Mouse (Mus musculus) myocyte (in vitro differentiated cells): Measurements from ENCODE around the gene Sgpp2.

ENCODE experiments used
- E2F4 ChIP-seq: IDR thresholded peaks from one replicate; pipeline ENCODE4 v1.6.1; 2011; ENCODE audit warnings: mild to moderate bottlenecking, control low read depth, moderate library complexity; ENCODE audit not compliant: insufficient read depth
- POLR2A ChIP-seq: IDR thresholded peaks from one replicate; pipeline ENCODE4 v1.6.1; 2011; ENCODE audit warnings: low read depth, mild to moderate bottlenecking, control low read depth, moderate library complexity; ENCODE audit not compliant: insufficient read length
- USF1 ChIP-seq: IDR thresholded peaks from one replicate; pipeline ENCODE4 v1.6.1; 2011; ENCODE audit warnings: low read depth, mild to moderate bottlenecking, control low read depth, moderate library complexity

DNA sequence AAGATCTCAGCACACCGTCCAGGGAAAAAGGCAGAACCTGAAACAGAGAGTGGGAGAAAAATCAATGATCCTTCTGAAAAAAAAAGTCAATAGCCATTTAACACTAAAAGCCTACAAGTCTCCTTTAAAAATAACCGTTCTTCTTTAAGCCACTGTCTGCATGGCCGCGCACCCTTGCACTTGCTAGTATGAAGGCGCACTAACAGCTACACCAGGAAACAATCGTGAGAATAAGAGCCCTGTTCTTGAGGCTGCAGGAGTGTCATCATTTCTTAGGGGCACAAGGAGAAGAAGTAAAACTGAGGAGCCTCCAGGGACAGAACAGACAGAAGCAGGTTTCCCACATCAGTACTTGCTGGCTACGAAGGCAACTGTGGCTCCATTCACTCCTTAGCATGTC is 115.2 kb downstream of the Sgpp2 start:
- TF ChIP-seq POLR2A: no peak
- TF ChIP-seq E2F4: no peak
- no peak for TF ChIP-seq USF1
